Mouse (Mus musculus): Measurements from ENCODE around the gene Olfr560. TPM values are rescaled to one million over a fixed set of nuclear protein-coding genes. Genes with fewer than 3 reads are reported as not detected.

Gene Olfr560
- total RNA-seq (2014; rRNA removed), result not detected in 2 replicates
- polyA plus RNA-seq (2015; fragmentation: Nextera tagmentation; extraction: Ambion mirVana), result not detected in 2 replicates

DNA sequence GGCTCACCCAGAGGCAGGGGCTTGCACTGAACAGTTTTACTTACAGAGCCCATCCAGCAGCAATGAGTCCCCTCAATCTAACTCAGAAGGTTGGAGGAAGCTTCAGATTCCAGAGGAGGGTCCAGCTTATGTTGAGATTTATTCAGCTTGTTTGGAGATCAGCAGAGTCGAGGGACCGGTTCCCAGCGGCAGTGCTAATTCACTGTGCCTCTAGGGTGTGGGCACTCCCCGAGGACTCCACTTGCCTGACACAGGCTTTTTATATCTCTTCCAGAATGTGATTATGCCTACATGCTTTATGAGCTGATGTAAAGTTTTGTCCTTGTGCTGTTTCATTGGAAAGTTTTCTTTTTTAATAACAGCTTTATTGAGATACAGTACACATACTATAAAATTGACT, at the start of gene Olfr560, which contains the start of gene Olfr78:
Olfr560 (minus strand) TSS at position 101 of the 400 bp plus-strand sequence.
Olfr78 (minus strand) TSS at position 206 of the 400 bp plus-strand sequence.
- 73% methylated on average over 4 of the region's 4 CpGs for WGBS
- H3K9me3 ChIP-seq (ENCODE audit: low read length), result no peaks in the 10 kb centered on the region

DNA sequence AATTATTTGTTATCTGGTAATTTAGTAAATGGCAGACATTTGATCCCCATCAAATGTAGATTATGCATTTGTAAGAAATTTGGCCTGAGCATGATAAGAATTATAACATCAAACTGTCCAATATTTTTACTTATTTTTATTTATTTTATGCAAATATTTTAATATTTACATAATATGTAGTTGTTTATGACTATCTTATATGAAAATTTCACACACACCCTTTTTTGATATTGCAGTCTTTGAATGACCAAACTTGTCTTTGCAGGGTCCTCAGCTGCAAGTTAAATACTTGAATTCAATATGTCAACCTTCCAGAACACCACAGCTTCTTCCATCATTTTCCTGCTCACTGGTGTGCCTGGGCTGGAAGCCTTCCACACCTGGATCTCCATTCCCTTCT, 44.0 kb upstream of the Olfr560 start, which contains the start of gene Olfr564:
Olfr564 (plus strand) TSS at position 301 of the 400 bp plus-strand sequence.
- H3K9ac ChIP-seq (replicated peaks; ENCODE audit: low read length, poor library complexity, severe bottlenecking), result no peak within 1 kb of the TSS
- no peak for ATAC-seq (ENCODE audit: low FRiP score)
- H3K27me3 ChIP-seq (ENCODE audit: insufficient read depth, low read length), result no peaks in the 10 kb centered on the region
- H3K36me3 ChIP-seq (ENCODE audit: insufficient read depth, low read length), result no peaks in the 10 kb centered on the region
- TF ChIP-seq CTCF (IDR thresholded peaks at IDR 0.05), result no peak
- no peaks in the 10 kb centered on the region for H3K9me3 ChIP-seq (ENCODE audit: low read length)
- H3K4me3 ChIP-seq (ENCODE audit: low read depth, low read length), result no peak within 1 kb of the TSS
- DNase-seq (ENCODE audit: low spot score), result no peak
- no peaks in the 10 kb centered on the region for H3K4me1 ChIP-seq (ENCODE audit: insufficient read depth, low read length)
- H3K27ac ChIP-seq (ENCODE audit: low read depth, low read length), result no peak within 1 kb of the TSS
- H3K4me2 ChIP-seq (ENCODE audit: low read depth, low read length, poor library complexity, severe bottlenecking), result no peak within 1 kb of the TSS

More for the DNA sequence above, at the start of gene Olfr560, which contains the start of gene Olfr78:
- DNase-seq (ENCODE audit: low spot score) (no peak), ATAC-seq (ENCODE audit: low FRiP score) (no peak)
- Histone ChIP-seq H3K4me3 (ENCODE audit: low read depth, low read length) (no peak within 1 kb of the TSS), H3K27me3 (ENCODE audit: insufficient read depth, low read length) (no peaks in the 10 kb centered on the region), H3K36me3 (ENCODE audit: insufficient read depth, low read length) (no peaks in the 10 kb centered on the region), H3K27ac (ENCODE audit: low read depth, low read length) (no peak within 1 kb of the TSS), H3K9ac (replicated peaks; ENCODE audit: low read length, poor library complexity, severe bottlenecking) (no peak within 1 kb of the TSS), H3K4me1 (ENCODE audit: insufficient read depth, low read length) (no peaks in the 10 kb centered on the region), H3K4me2 (ENCODE audit: low read depth, low read length, poor library complexity, severe bottlenecking) (no peak within 1 kb of the TSS)
- TF ChIP-seq CTCF (IDR thresholded peaks at IDR 0.05), result no peak

DNA sequence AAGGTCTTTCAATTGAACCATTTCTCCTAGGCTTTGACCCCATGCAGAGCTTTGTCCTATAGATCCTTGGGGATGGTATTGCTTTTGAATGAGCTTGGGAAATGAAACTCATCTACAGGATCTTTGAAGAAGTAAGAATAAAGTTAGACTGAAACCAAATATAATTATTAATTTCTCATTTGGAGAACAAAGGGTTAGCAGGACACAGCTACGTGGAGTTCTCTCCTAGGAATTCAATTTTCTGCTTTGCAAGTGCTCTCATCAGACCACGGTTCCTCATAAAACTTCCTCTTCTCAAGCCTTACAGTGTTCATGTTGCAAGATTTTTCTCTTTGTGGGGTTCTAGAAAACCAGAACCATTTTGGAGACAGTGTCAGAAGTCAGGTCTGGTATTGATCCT, 11.8 kb upstream of the Olfr560 start, which contains the start of gene Olfr561:
Olfr561 (plus strand) TSS at position 301 of the 400 bp plus-strand sequence.
- ATAC-seq (ENCODE audit: low FRiP score) (no peak), DNase-seq (ENCODE audit: low spot score) (no peak)
- H3K36me3 ChIP-seq (ENCODE audit: insufficient read depth, low read length), result no peaks in the 10 kb centered on the region
- H3K27ac ChIP-seq (ENCODE audit: low read depth, low read length), result no peak within 1 kb of the TSS
- WGBS, result 86% methylated on average over 2 of the region's 2 CpGs
- H3K4me3 ChIP-seq (ENCODE audit: low read depth, low read length), result no peak within 1 kb of the TSS
- no peaks in the 10 kb centered on the region for H3K9me3 ChIP-seq (ENCODE audit: low read length)
- no peaks in the 10 kb centered on the region for H3K27me3 ChIP-seq (ENCODE audit: insufficient read depth, low read length)
- no peak for TF ChIP-seq CTCF (IDR thresholded peaks at IDR 0.05)
- H3K9ac ChIP-seq (replicated peaks; ENCODE audit: low read length, poor library complexity, severe bottlenecking), result no peak within 1 kb of the TSS
- no peak within 1 kb of the TSS for H3K4me2 ChIP-seq (ENCODE audit: low read depth, low read length, poor library complexity, severe bottlenecking)
- no peaks in the 10 kb centered on the region for H3K4me1 ChIP-seq (ENCODE audit: insufficient read depth, low read length)

DNA sequence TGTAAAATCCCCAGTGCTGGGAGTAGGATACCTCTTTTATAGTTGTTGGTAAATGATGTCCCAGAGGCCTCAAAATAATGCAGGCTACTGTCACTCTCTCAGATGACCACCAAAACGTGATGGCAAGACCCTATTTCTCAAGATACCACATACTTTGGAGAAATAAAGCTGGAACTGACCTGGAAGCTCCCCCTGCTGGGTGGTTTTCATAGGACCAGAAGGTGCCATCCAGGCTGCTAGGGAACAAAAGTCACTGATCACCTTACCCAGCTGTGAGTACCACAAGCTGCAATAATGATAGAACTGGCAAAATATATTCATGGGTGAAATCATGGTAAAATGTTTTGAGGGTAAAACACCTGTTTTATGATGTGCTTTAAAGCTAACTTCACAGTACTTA, 7.1 kb downstream of the Olfr560 start:
- H3K36me3 ChIP-seq (ENCODE audit: insufficient read depth, low read length), result no peaks in the 10 kb centered on the region
- H3K4me2 ChIP-seq (ENCODE audit: low read depth, low read length, poor library complexity, severe bottlenecking), result no peak overlapping the region
- H3K9me3 ChIP-seq (ENCODE audit: low read length), result no peaks in the 10 kb centered on the region
- TF ChIP-seq CTCF (IDR thresholded peaks at IDR 0.05), result peak; percentile 32; the same call in 1 of the 2 replicates
- DNase-seq (ENCODE audit: low spot score), result no peak
- H3K27ac ChIP-seq (ENCODE audit: low read depth, low read length), result no peak overlapping the region
- WGBS, result 28% methylated on average over 1 of the region's 1 CpGs
- no peak overlapping the region for H3K4me3 ChIP-seq (ENCODE audit: low read depth, low read length)
- no peak for ATAC-seq (ENCODE audit: low FRiP score)
- H3K4me1 ChIP-seq (ENCODE audit: insufficient read depth, low read length), result no peaks in the 10 kb centered on the region
- H3K9ac ChIP-seq (replicated peaks; ENCODE audit: low read length, poor library complexity, severe bottlenecking), result no peak overlapping the region
- no peaks in the 10 kb centered on the region for H3K27me3 ChIP-seq (ENCODE audit: insufficient read depth, low read length)

DNA sequence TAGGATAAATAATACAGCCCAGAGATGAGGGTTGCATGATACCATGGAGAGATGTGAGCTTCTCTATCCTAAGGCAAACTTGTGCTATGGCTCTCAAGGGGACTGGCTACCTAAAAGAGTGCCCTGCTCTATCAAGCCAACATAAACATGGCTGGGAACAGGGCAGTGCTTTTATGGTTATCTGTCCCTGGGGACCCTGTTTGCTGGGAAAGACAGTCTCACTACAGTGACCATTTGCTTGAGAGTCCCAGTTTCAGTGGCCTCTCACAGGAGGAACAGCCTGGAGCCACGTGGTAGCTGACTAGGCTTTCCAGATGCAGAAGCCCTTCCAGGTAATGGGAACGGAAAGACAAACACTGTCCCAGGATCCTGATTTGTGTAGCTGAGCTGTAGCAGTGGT, 21.5 kb downstream of the Olfr560 start:
- no peak overlapping the region for H3K9ac ChIP-seq (replicated peaks; ENCODE audit: low read length, poor library complexity, severe bottlenecking)
- H3K27me3 ChIP-seq (ENCODE audit: insufficient read depth, low read length), result no peaks in the 10 kb centered on the region
- no peaks in the 10 kb centered on the region for H3K36me3 ChIP-seq (ENCODE audit: insufficient read depth, low read length)
- no peak for ATAC-seq (ENCODE audit: low FRiP score)
- H3K27ac ChIP-seq (ENCODE audit: low read depth, low read length), result no peak overlapping the region
- no peaks in the 10 kb centered on the region for H3K4me1 ChIP-seq (ENCODE audit: insufficient read depth, low read length)
- TF ChIP-seq CTCF (IDR thresholded peaks at IDR 0.05), result no peak
- 71% methylated on average over 2 of the region's 2 CpGs for WGBS
- H3K4me3 ChIP-seq (ENCODE audit: low read depth, low read length), result no peak overlapping the region
- no peaks in the 10 kb centered on the region for H3K9me3 ChIP-seq (ENCODE audit: low read length)
- DNase-seq (ENCODE audit: low spot score), result no peak
- H3K4me2 ChIP-seq (ENCODE audit: low read depth, low read length, poor library complexity, severe bottlenecking), result no peak overlapping the region

DNA sequence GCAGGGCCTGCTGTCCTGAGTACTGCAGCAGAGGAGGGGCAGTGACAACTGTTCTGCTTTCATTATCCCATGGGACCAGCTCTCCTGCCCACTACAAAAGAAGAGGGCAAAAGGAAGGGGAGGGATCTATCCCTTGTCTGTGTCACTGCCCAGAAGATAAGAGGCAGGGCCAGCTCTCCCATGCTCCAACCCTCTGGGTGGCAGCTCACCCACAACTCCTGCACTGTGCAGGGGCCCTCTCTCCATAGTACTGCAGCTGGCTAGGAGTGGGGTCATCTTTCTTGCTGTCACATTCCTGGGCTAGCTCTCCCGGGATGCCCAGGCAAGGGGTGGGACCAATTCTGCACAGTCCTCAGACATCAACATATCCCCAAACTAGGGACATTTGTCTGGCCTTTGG, 25.4 kb downstream of the Olfr560 start:
- Histone ChIP-seq H3K9ac (replicated peaks; ENCODE audit: low read length, poor library complexity, severe bottlenecking) (no peak overlapping the region), H3K27ac (ENCODE audit: low read depth, low read length) (no peak overlapping the region), H3K4me1 (ENCODE audit: insufficient read depth, low read length) (no peaks in the 10 kb centered on the region), H3K36me3 (ENCODE audit: insufficient read depth, low read length) (no peaks in the 10 kb centered on the region), H3K4me3 (ENCODE audit: low read depth, low read length) (no peak overlapping the region), H3K9me3 (ENCODE audit: low read length) (no peaks in the 10 kb centered on the region), H3K27me3 (ENCODE audit: insufficient read depth, low read length) (no peaks in the 10 kb centered on the region), H3K4me2 (ENCODE audit: low read depth, low read length, poor library complexity, severe bottlenecking) (no peak overlapping the region)
- DNase-seq (ENCODE audit: low spot score) (no peak), ATAC-seq (ENCODE audit: low FRiP score) (no peak)
- WGBS, result 80% methylated on average over 1 of the region's 1 CpGs
- TF ChIP-seq CTCF (IDR thresholded peaks at IDR 0.05), result no peak

Data from midbrain, postnatal 0 days (tissue).